Mouse (Mus musculus): ENCODE data around the gene Gga2. TPM values are rescaled to one million over a fixed set of nuclear protein-coding genes. Genes with fewer than 3 reads are reported as not detected.

The Gga2 gene
- total RNA-seq, 2 experiments from 2014 or later, result 25.7 to 26.9 TPM

- intact Hi-C loops (cut with DNase I), result no loop called here
Observed at GRCm38 (mm10) chr7:122015105-122015504, 5.9 kb downstream of the Gga2 start.

GRCm38 (mm10) chr7:122012949-122013348 is 8.1 kb downstream of the Gga2 start:
- DNase-seq (ENCODE audit: low spot score), result no peak
- intact Hi-C loops (cut with DNase I), result no loop called here

More at GRCm38 (mm10) chr7:122015105-122015504, 5.9 kb downstream of the Gga2 start:
- peak; percentile 7 for DNase-seq (ENCODE audit: low spot score)

- no peak for DNase-seq (ENCODE audit: low spot score)
- intact Hi-C loops (cut with DNase I), result no loop called here
Observed at GRCm38 (mm10) chr7:122012370-122012769, 8.7 kb downstream of the Gga2 start.

GRCm38 (mm10) chr7:122000396-122000795 is 20.6 kb downstream of the Gga2 start:
- no peak for DNase-seq (ENCODE audit: low spot score)
- intact Hi-C loops (cut with DNase I), result no loop called here

- no peak for DNase-seq (ENCODE audit: low spot score)
- intact Hi-C loops (cut with DNase I), result no loop called here
Observed at GRCm38 (mm10) chr7:121995961-121996360, 25.1 kb downstream of the Gga2 start.

GRCm38 (mm10) chr7:121981307-121981871 is 39.6 kb downstream of the Gga2 start, which contains the start of gene Cog7:
TSS of gene Cog7 (minus strand) at chr7:121981711.
- DNase-seq (ENCODE audit: low spot score), result peak; percentile 78
- intact Hi-C loops (cut with DNase I), result loop anchor here (5.0 kb wide), 1 partner anchor 86 kb away; the partner anchor contains the start of genes Ears2 and Ubfd1

GRCm38 (mm10) chr7:121975031-121975430 is 46.0 kb downstream of the Gga2 start:
- DNase-seq (ENCODE audit: low spot score), result no peak
- intact Hi-C loops (cut with DNase I), result no loop called here

- intact Hi-C loops (cut with DNase I), result no loop called here
- DNase-seq (ENCODE audit: low spot score), result no peak
Observed at GRCm38 (mm10) chr7:121971698-121972097, 49.3 kb downstream of the Gga2 start.

GRCm38 (mm10) chr7:121970250-121970649 is 50.8 kb downstream of the Gga2 start:
- intact Hi-C loops (cut with DNase I), result no loop called here
- DNase-seq (ENCODE audit: low spot score), result no peak

- DNase-seq (ENCODE audit: low spot score), result no peak
- intact Hi-C loops (cut with DNase I), result no loop called here
Observed at GRCm38 (mm10) chr7:121968816-121969215, 52.2 kb downstream of the Gga2 start.

GRCm38 (mm10) chr7:121968242-121968641 is 52.8 kb downstream of the Gga2 start:
- DNase-seq (ENCODE audit: low spot score), result no peak
- intact Hi-C loops (cut with DNase I), result no loop called here

- no peak for DNase-seq (ENCODE audit: low spot score)
- intact Hi-C loops (cut with DNase I), result no loop called here
Observed at GRCm38 (mm10) chr7:121966169-121966568, 54.9 kb downstream of the Gga2 start.

GRCm38 (mm10) chr7:121963883-121964398 is 57.1 kb downstream of the Gga2 start:
- intact Hi-C loops (cut with DNase I), result loop anchor here (1.0 to 5.0 kb wide), 2 partner anchors 62 to 230 kb away; partner anchors contain the start of gene Scnn1g
- no peak for DNase-seq (ENCODE audit: low spot score)

- no peak for DNase-seq (ENCODE audit: low spot score)
- intact Hi-C loops (cut with DNase I), result loop anchor here (5.0 kb wide), 1 partner anchor 60 kb away; no protein-coding TSS in a partner anchor
Observed at GRCm38 (mm10) chr7:121962571-121962959, 58.5 kb downstream of the Gga2 start.

- intact Hi-C loops (cut with DNase I), result loop anchor here (5.0 kb wide), 1 partner anchor 60 kb away; no protein-coding TSS in a partner anchor
Observed at GRCm38 (mm10) chr7:121961913-121962570, 59.0 kb downstream of the Gga2 start.

GRCm38 (mm10) chr7:121955802-121956201 is 65.2 kb downstream of the Gga2 start:
- intact Hi-C loops (cut with DNase I), result no loop called here
- DNase-seq (ENCODE audit: low spot score), result no peak

More at GRCm38 (mm10) chr7:121961913-121962570, 59.0 kb downstream of the Gga2 start:
- DNase-seq (ENCODE audit: low spot score), result no peak

GRCm38 (mm10) chr7:121954891-121955669 is 65.9 kb downstream of the Gga2 start:
- intact Hi-C loops (cut with DNase I), result no loop called here

GRCm38 (mm10) chr7:121947513-121947912 is 73.5 kb downstream of the Gga2 start:
- intact Hi-C loops (cut with DNase I), result no loop called here
- no peak for DNase-seq (ENCODE audit: low spot score)

More at GRCm38 (mm10) chr7:121954891-121955669, 65.9 kb downstream of the Gga2 start:
- no peak for DNase-seq (ENCODE audit: low spot score)

- intact Hi-C loops (cut with DNase I), result no loop called here
- DNase-seq (ENCODE audit: low spot score), result no peak
Observed at GRCm38 (mm10) chr7:121946196-121946595, 74.8 kb downstream of the Gga2 start.

- intact Hi-C loops (cut with DNase I), result no loop called here
Observed at GRCm38 (mm10) chr7:121942371-121942770, 78.7 kb downstream of the Gga2 start.

More at GRCm38 (mm10) chr7:121942371-121942770, 78.7 kb downstream of the Gga2 start:
- DNase-seq (ENCODE audit: low spot score), result no peak

Data from heart, postnatal 25 days (tissue).